Comparison of ENCODE assay signal across 14 mouse cellular contexts in genomic region chr4:56178844-56179481, GRCm38 (mm10).
DNase-seq lines count a peak whose midpoint lies in the region; ATAC-seq lines count a peak whose summit lies in the region.
"Had no signal": no experiment of that assay in that cellular context is flagged by ENCODE, and none has a peak within 500 bp of the region (broad histone marks: within the 10 kb centered on the region; RNA-seq: fewer than 3 reads in every experiment).

No protein-coding gene starts in this region.

- no peaks in the 10 kb centered on the region for H3K36me3 ChIP-seq in forebrain, embryonic 11.5 days (ENCODE audit: control insufficient read depth, insufficient read depth, low read length)
- H3K36me3 ChIP-seq in hindbrain, embryonic 14.5 days (replicated peaks; ENCODE audit: control insufficient read depth, insufficient read depth) = no peaks in the 10 kb centered on the region
- H3K36me3 ChIP-seq in intestine, embryonic 16.5 days (ENCODE audit: control insufficient read depth, insufficient read depth, low read length) = no peaks in the 10 kb centered on the region
- H3K36me3 ChIP-seq: heart, embryonic 10.5 days; neural tube, embryonic 12.5 days had no signal

- no peaks in the 10 kb centered on the region for H3K4me1 ChIP-seq in forebrain, embryonic 11.5 days (replicated peaks; ENCODE audit: control insufficient read depth, insufficient read depth, low read length)
- H3K4me1 ChIP-seq in hindbrain, embryonic 14.5 days (replicated peaks; ENCODE audit: control insufficient read depth, insufficient read depth, low read length) = no peaks in the 10 kb centered on the region
- H3K4me1 ChIP-seq in intestine, embryonic 16.5 days (ENCODE audit: control insufficient read depth, insufficient read depth, low read length) = no peaks in the 10 kb centered on the region
- H3K4me1 ChIP-seq: heart, embryonic 10.5 days; neural tube, embryonic 12.5 days had no signal

- no peak overlapping the region for H3K4me2 ChIP-seq in forebrain, embryonic 11.5 days (ENCODE audit: low read depth, low read length, severe bottlenecking)
- H3K4me2 ChIP-seq in hindbrain, embryonic 14.5 days (replicated peaks) = no peak overlapping the region
- no peak overlapping the region for H3K4me2 ChIP-seq in intestine, embryonic 16.5 days (ENCODE audit: low read depth, low read length)
- H3K4me2 ChIP-seq: neural tube, embryonic 12.5 days had no signal

- intact Hi-C loops in heart, postnatal 10 days (cut with DNase I) = no loop called here

- H3K27me3 ChIP-seq in forebrain, embryonic 11.5 days (ENCODE audit: control insufficient read depth, insufficient read depth, low read length) = no peaks in the 10 kb centered on the region
- H3K27me3 ChIP-seq in hindbrain, embryonic 14.5 days (ENCODE audit: control insufficient read depth, insufficient read depth, low read length) = no peaks in the 10 kb centered on the region
- no peaks in the 10 kb centered on the region for H3K27me3 ChIP-seq in intestine, embryonic 16.5 days (replicated peaks; ENCODE audit: control insufficient read depth, insufficient read depth, low read length)
- H3K27me3 ChIP-seq: neural tube, embryonic 12.5 days had no signal

- peak; percentile 46 for DNase-seq in heart, adult 11 months
- DNase-seq in heart, postnatal 10 days = no peak
- peak; percentile 81 for DNase-seq in NIH3T3 (ENCODE audit: low read depth)
- DNase-seq in forebrain, embryonic 11.5 days (ENCODE audit: low spot score) = peak; percentile 49
- no peak for DNase-seq in hindbrain, embryonic 14.5 days (ENCODE audit: low spot score)
- DNase-seq in spleen, postnatal 10 days (ENCODE audit: low spot score in 2 of 2) = no peak
- no peak for DNase-seq in adrenal gland, adult 2 months
- DNase-seq: cerebellum, adult 2 months; kidney, adult 9 months; layer of hippocampus, adult 9-11 months; right cerebral cortex, postnatal 14 days had no signal

- 51% methylated on average over 9 of the region's 9 CpGs for WGBS in forebrain, embryonic 11.5 days
- 46% methylated on average over 9 of the region's 9 CpGs for WGBS in hindbrain, embryonic 14.5 days
- 75% methylated on average over 9 of the region's 9 CpGs for WGBS in intestine, embryonic 16.5 days

- no peaks in the 10 kb centered on the region for H3K9me3 ChIP-seq in forebrain, embryonic 11.5 days (ENCODE audit: control insufficient read depth, low read length)
- H3K9me3 ChIP-seq in hindbrain, embryonic 14.5 days (ENCODE audit: control insufficient read depth, low read length) = no peaks in the 10 kb centered on the region
- H3K9me3 ChIP-seq in intestine, embryonic 16.5 days (ENCODE audit: control insufficient read depth, low read length) = no peaks in the 10 kb centered on the region
- H3K9me3 ChIP-seq: heart, embryonic 10.5 days; neural tube, embryonic 12.5 days had no signal

- 0 out of 2 replicates have a peak overlapping the region, but pooled peaks have one; percentile 38 for H3K27ac ChIP-seq in forebrain, embryonic 11.5 days (ENCODE audit: low read depth, low read length)
- H3K27ac ChIP-seq in hindbrain, embryonic 14.5 days = no peak overlapping the region
- no peak overlapping the region for H3K27ac ChIP-seq in intestine, embryonic 16.5 days (ENCODE audit: low read length)
- H3K27ac ChIP-seq: heart, embryonic 10.5 days; neural tube, embryonic 12.5 days had no signal

- ATAC-seq in forebrain, embryonic 11.5 days (replicated peaks; ENCODE audit: low FRiP score) = peak; percentile 90
- ATAC-seq in hindbrain, embryonic 14.5 days (ENCODE audit: low FRiP score) = peak; percentile 24; the same call in 1 of the 2 replicates
- ATAC-seq in intestine, embryonic 16.5 days = no peak

- no peak overlapping the region for H3K4me3 ChIP-seq in forebrain, embryonic 11.5 days (ENCODE audit: low read depth, low read length)
- H3K4me3 ChIP-seq in hindbrain, embryonic 14.5 days (replicated peaks; ENCODE audit: low read length) = no peak overlapping the region
- no peak overlapping the region for H3K4me3 ChIP-seq in intestine, embryonic 16.5 days (ENCODE audit: low read length)
- H3K4me3 ChIP-seq: heart, embryonic 10.5 days; neural tube, embryonic 12.5 days had no signal

- no peak overlapping the region for H3K9ac ChIP-seq in forebrain, embryonic 11.5 days (ENCODE audit: low read length)
- H3K9ac ChIP-seq in hindbrain, embryonic 14.5 days = no peak overlapping the region
- no peak overlapping the region for H3K9ac ChIP-seq in intestine, embryonic 16.5 days (ENCODE audit: low read depth, low read length)
- H3K9ac ChIP-seq: neural tube, embryonic 12.5 days had no signal

Comparison
In these comparisons a context has a peak if more than half of its experiments do, and no peak if none do; other contexts are left out.
1. DNase-seq: peak in heart, adult 11 months (single experiment), NIH3T3 (single experiment) and forebrain, embryonic 11.5 days (single experiment); none in heart, postnatal 10 days (0 of 2), hindbrain, embryonic 14.5 days (single experiment), spleen, postnatal 10 days (0 of 2) and adrenal gland, adult 2 months (single experiment).